ENCODE assay signal across 26 mouse cellular contexts in the genomic region with DNA sequence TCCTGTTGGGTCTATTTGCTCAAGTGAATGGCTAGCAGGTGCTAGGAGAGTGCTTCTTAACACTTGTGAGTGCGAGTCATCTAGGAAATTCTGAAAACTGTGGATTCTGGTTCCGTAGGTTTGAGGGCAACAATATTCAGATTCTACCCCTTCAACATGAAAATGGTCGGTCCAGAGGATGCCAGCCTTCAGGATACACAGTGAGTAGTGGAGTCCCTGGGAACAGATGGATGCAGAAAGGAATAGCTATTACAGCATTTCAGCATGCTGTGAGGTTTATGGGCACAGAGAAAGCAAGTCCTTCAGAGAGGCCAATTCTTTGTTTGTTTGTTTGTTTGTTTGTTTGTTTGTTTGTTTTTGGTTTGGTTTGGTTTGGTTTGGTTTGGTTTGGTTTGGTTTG.
DNase-seq lines count a peak whose midpoint lies in the region; ATAC-seq and TF ChIP-seq lines count a peak whose summit lies in the region.
"Had no signal": no experiment of that assay in that cellular context is flagged by ENCODE, and none has a peak within 500 bp of the region (broad histone marks: within the 10 kb centered on the region; RNA-seq: fewer than 3 reads in every experiment).

No protein-coding gene starts in this region.

- TF ChIP-seq POLR2A in cerebellum, adult 2 months (IDR thresholded peaks at IDR 0.05; ENCODE audit: borderline replicate concordance, insufficient read depth, low read length), result no peak

- no peaks in the 10 kb centered on the region for H3K27me3 ChIP-seq in cerebellum, adult 2 months (ENCODE audit: control insufficient read depth, insufficient read depth, low read length)
- no peaks in the 10 kb centered on the region for H3K27me3 ChIP-seq in neural tube, embryonic 15.5 days (replicated peaks)
- H3K27me3 ChIP-seq: embryonic facial prominence, embryonic 12.5 days; embryonic facial prominence, embryonic 15.5 days; heart, embryonic 15.5 days; hindbrain, embryonic 13.5 days; intestine, embryonic 15.5 days had no signal

- H3K4me1 ChIP-seq in cerebellum, adult 2 months (ENCODE audit: control insufficient read depth, insufficient read depth, low read length), result peaks cover 15% of the 10 kb centered on the region
- H3K4me1 ChIP-seq in neural tube, embryonic 15.5 days, result no peaks in the 10 kb centered on the region
- H3K4me1 ChIP-seq: embryonic facial prominence, embryonic 12.5 days; heart, embryonic 15.5 days; hindbrain, embryonic 10.5 days; hindbrain, embryonic 13.5 days; intestine, embryonic 15.5 days had no signal

- no peaks in the 10 kb centered on the region for H3K9me3 ChIP-seq in neural tube, embryonic 15.5 days (replicated peaks)
- H3K9me3 ChIP-seq: embryonic facial prominence, embryonic 12.5 days; embryonic facial prominence, embryonic 15.5 days; heart, embryonic 15.5 days; hindbrain, embryonic 10.5 days; hindbrain, embryonic 13.5 days; intestine, embryonic 15.5 days had no signal

- peak; percentile 53; the same call in 1 of the 2 replicates for ATAC-seq in cerebellum, adult (ENCODE audit: insufficient number of reproducible peaks, low FRiP score, low TSS enrichment)
- no peak for ATAC-seq in neural tube, embryonic 15.5 days (ENCODE audit: low FRiP score)
- ATAC-seq: activated CD4-positive, CD25-positive, alpha-beta regulatory T cell, adult 4 months; forebrain, embryonic 14.5 days; forebrain, postnatal 0 days; hindbrain, embryonic 16.5 days; intestine, embryonic 15.5 days had no signal

- H3K4me2 ChIP-seq in neural tube, embryonic 15.5 days, result no peak overlapping the region
- H3K4me2 ChIP-seq: embryonic facial prominence, embryonic 12.5 days; embryonic facial prominence, embryonic 15.5 days; heart, embryonic 11.5 days; heart, embryonic 15.5 days; hindbrain, embryonic 13.5 days; intestine, embryonic 15.5 days had no signal

- TF ChIP-seq CTCF in cerebellum, adult 2 months (IDR thresholded peaks at IDR 0.05; ENCODE audit: borderline replicate concordance, insufficient read depth, low read depth, low read length), result no peak

- H3K4me3 ChIP-seq in cerebellum, adult 2 months (replicated peaks; ENCODE audit: insufficient read depth, low read depth, low read length), result no peak overlapping the region
- no peak overlapping the region for H3K4me3 ChIP-seq in neural tube, embryonic 15.5 days (replicated peaks)
- H3K4me3 ChIP-seq: embryonic facial prominence, embryonic 12.5 days; embryonic facial prominence, embryonic 15.5 days; heart, embryonic 15.5 days; hindbrain, embryonic 10.5 days; hindbrain, embryonic 13.5 days; intestine, embryonic 15.5 days had no signal

- no peak overlapping the region for H3K9ac ChIP-seq in neural tube, embryonic 15.5 days (replicated peaks)
- H3K9ac ChIP-seq: embryonic facial prominence, embryonic 12.5 days; embryonic facial prominence, embryonic 15.5 days; forebrain, postnatal 0 days; heart, embryonic 15.5 days; hindbrain, embryonic 13.5 days; intestine, embryonic 15.5 days had no signal

- whole genome bisulfite sequencing in cerebellum, adult 2 months, result 60% methylated on average over 3 of the region's 3 CpGs
- WGBS in neural tube, embryonic 15.5 days, result 90% methylated on average over 3 of the region's 3 CpGs

- H3K36me3 ChIP-seq in neural tube, embryonic 15.5 days, result no peaks in the 10 kb centered on the region
- H3K36me3 ChIP-seq: embryonic facial prominence, embryonic 12.5 days; embryonic facial prominence, embryonic 15.5 days; heart, embryonic 15.5 days; hindbrain, embryonic 10.5 days; hindbrain, embryonic 13.5 days; intestine, embryonic 15.5 days had no signal

- no peak for DNase-seq in cerebellum, postnatal 4 days (ENCODE audit: low spot score in 2 of 2)
- peak; percentile 49 for DNase-seq in brain, adult 2 months (ENCODE audit: low read depth, low spot score)
- DNase-seq in cerebellum, adult 2 months, result peak; percentile 32 to 65
- DNase-seq in cerebellum, adult 9-11 months, result peak; percentile 54
- DNase-seq in lung, postnatal 4 days, result no peak
- no peak for DNase-seq in liver
- DNase-seq: adrenal gland, adult 8-10 months; adrenal gland, postnatal 25 days; forebrain, postnatal 0 days; gastrocnemius, postnatal 25 days; heart, postnatal 10 days; heart, postnatal 36 days; kidney, adult 11 months; kidney, adult 9 months had no signal

- no peak overlapping the region for H3K27ac ChIP-seq in cerebellum, adult 2 months (ENCODE audit: insufficient read depth, low read length)
- H3K27ac ChIP-seq in neural tube, embryonic 15.5 days (replicated peaks), result no peak overlapping the region
- H3K27ac ChIP-seq: embryonic facial prominence, embryonic 12.5 days; embryonic facial prominence, embryonic 15.5 days; heart, embryonic 15.5 days; hindbrain, embryonic 10.5 days; hindbrain, embryonic 13.5 days; intestine, embryonic 15.5 days had no signal

Comparison
In these comparisons a context has a peak if more than half of its experiments do, and no peak if none do; other contexts are left out.
1. DNase-seq: peak in brain, adult 2 months (single experiment), cerebellum, adult 2 months (2 of 2) and cerebellum, adult 9-11 months (single experiment); none in cerebellum, postnatal 4 days (0 of 2), lung, postnatal 4 days (0 of 2) and liver (single experiment).